Mouse (Mus musculus) cerebellum, adult 11-12 months (tissue): Measurements from ENCODE around the gene Mtrex.

Source experiments
- DNase-seq: peaks from one replicate; pipeline ENCODE4 v3.0.0; 2022

Gene Mtrex

GRCm38 (mm10) chr13:112927287-112928001, at the start of gene Mtrex, which contains the start of gene Dhx29:
TSS of gene Mtrex (minus strand) at chr13:112927398.
TSS of gene Dhx29 (plus strand) at chr13:112927454.
- DNase-seq = peak; percentile 98

- DNase-seq = no peak
Observed at GRCm38 (mm10) chr13:112976720-112977119, 49.5 kb upstream of the Mtrex start.

- DNase-seq = no peak
Observed at GRCm38 (mm10) chr13:112967267-112967666, 40.1 kb upstream of the Mtrex start.

- DNase-seq = no peak
Observed at GRCm38 (mm10) chr13:112964421-112964820, 37.2 kb upstream of the Mtrex start.

- no peak for DNase-seq
Observed at GRCm38 (mm10) chr13:112963081-112963480, 35.9 kb upstream of the Mtrex start.

- no peak for DNase-seq
Observed at GRCm38 (mm10) chr13:112954067-112954466, 26.9 kb upstream of the Mtrex start.

- no peak for DNase-seq
Observed at GRCm38 (mm10) chr13:112945900-112946299, 18.7 kb upstream of the Mtrex start.

- no peak for DNase-seq
Observed at GRCm38 (mm10) chr13:112945312-112945711, 18.1 kb upstream of the Mtrex start.

GRCm38 (mm10) chr13:112941879-112942330, 14.7 kb upstream of the Mtrex start:
- DNase-seq = no peak

GRCm38 (mm10) chr13:112938130-112938529, 10.9 kb upstream of the Mtrex start:
- DNase-seq = no peak

GRCm38 (mm10) chr13:112928038-112928668, 955 bp upstream of the Mtrex start:
- DNase-seq = no peak

- peak; percentile 47 for DNase-seq
Observed at GRCm38 (mm10) chr13:112926796-112927195, 402 bp downstream of the Mtrex start.

- no peak for DNase-seq
Observed at GRCm38 (mm10) chr13:112925976-112926375, 1.2 kb downstream of the Mtrex start.

- DNase-seq = no peak
Observed at GRCm38 (mm10) chr13:112925266-112925665, 1.9 kb downstream of the Mtrex start.

- no peak for DNase-seq
Observed at GRCm38 (mm10) chr13:112920906-112921305, 6.3 kb downstream of the Mtrex start.

GRCm38 (mm10) chr13:112919141-112919865, 7.9 kb downstream of the Mtrex start:
- DNase-seq = no peak

GRCm38 (mm10) chr13:112910434-112910833, 16.8 kb downstream of the Mtrex start:
- no peak for DNase-seq

- no peak for DNase-seq
Observed at GRCm38 (mm10) chr13:112909663-112910062, 17.5 kb downstream of the Mtrex start.

- DNase-seq = no peak
Observed at GRCm38 (mm10) chr13:112902176-112902575, 25.0 kb downstream of the Mtrex start.

- no peak for DNase-seq
Observed at GRCm38 (mm10) chr13:112887234-112887633, 40.0 kb downstream of the Mtrex start.

- DNase-seq = no peak
Observed at GRCm38 (mm10) chr13:112871500-112872266, 55.5 kb downstream of the Mtrex start.

- DNase-seq = no peak
Observed at GRCm38 (mm10) chr13:112870039-112870690, 57.0 kb downstream of the Mtrex start.
